Mouse (Mus musculus): ENCODE results near the gene Sh2d1b1. TPM values are rescaled to one million over a fixed set of nuclear protein-coding genes. Genes with fewer than 3 reads are reported as not detected.

Gene Sh2d1b1
- total and polyA plus RNA-seq, 2 experiments from 2014 or later: 0.12 TPM; not detected in 1

GRCm38 (mm10) chr1:170270696-170271095, 6.4 kb upstream of the Sh2d1b1 start:
- H3K36me3 ChIP-seq (replicated peaks; ENCODE audit: control insufficient read depth, insufficient read depth, low read length): no peaks in the 10 kb centered on the region
- no peak overlapping the region for H3K27ac ChIP-seq (ENCODE audit: low read depth)
- WGBS: 65% methylated on average over 4 of the region's 4 CpGs
- TF ChIP-seq CTCF (IDR thresholded peaks at IDR 0.05; ENCODE audit: low read depth) (no peak), EP300 (IDR thresholded peaks at IDR 0.05; ENCODE audit: low read depth) (no peak)
- H3K4me2 ChIP-seq (ENCODE audit: low read depth, low read length): no peak overlapping the region
- ATAC-seq (ENCODE audit: insufficient read depth, low read depth) (no peak), DNase-seq (ENCODE audit: low spot score) (no peak)
- H3K4me1 ChIP-seq (ENCODE audit: control insufficient read depth, insufficient read depth): no peaks in the 10 kb centered on the region
- H3K4me3 ChIP-seq (ENCODE audit: low read depth, low read length): no peak overlapping the region
- peaks cover 12% of the 10 kb centered on the region for H3K9me3 ChIP-seq (replicated peaks; ENCODE audit: control insufficient read depth, low read length)
- H3K9ac ChIP-seq (replicated peaks; ENCODE audit: low read depth, low read length): no peak overlapping the region
- no peaks in the 10 kb centered on the region for H3K27me3 ChIP-seq (ENCODE audit: control insufficient read depth, insufficient read depth, low read length)

- DNase-seq (ENCODE audit: low spot score) (no peak), ATAC-seq (ENCODE audit: insufficient read depth, low read depth) (no peak)
- no peaks in the 10 kb centered on the region for H3K27me3 ChIP-seq (ENCODE audit: control insufficient read depth, insufficient read depth, low read length)
- no peak overlapping the region for H3K4me2 ChIP-seq (ENCODE audit: low read depth, low read length)
- H3K9ac ChIP-seq (replicated peaks; ENCODE audit: low read depth, low read length): no peak overlapping the region
- H3K27ac ChIP-seq (ENCODE audit: low read depth): no peak overlapping the region
- peaks cover 5% of the 10 kb centered on the region; the same call in 1 of the 2 replicates for H3K9me3 ChIP-seq (replicated peaks; ENCODE audit: control insufficient read depth, low read length)
- TF ChIP-seq CTCF (IDR thresholded peaks at IDR 0.05; ENCODE audit: low read depth) (no peak), EP300 (IDR thresholded peaks at IDR 0.05; ENCODE audit: low read depth) (no peak)
- no peak overlapping the region for H3K4me3 ChIP-seq (ENCODE audit: low read depth, low read length)
- no peaks in the 10 kb centered on the region for H3K36me3 ChIP-seq (replicated peaks; ENCODE audit: control insufficient read depth, insufficient read depth, low read length)
- no peaks in the 10 kb centered on the region for H3K4me1 ChIP-seq (ENCODE audit: control insufficient read depth, insufficient read depth)
Measured at GRCm38 (mm10) chr1:170273252-170273651, 3.9 kb upstream of the Sh2d1b1 start.

- no peaks in the 10 kb centered on the region for H3K27me3 ChIP-seq (ENCODE audit: control insufficient read depth, insufficient read depth, low read length)
- H3K9me3 ChIP-seq (replicated peaks; ENCODE audit: control insufficient read depth, low read length): no peaks in the 10 kb centered on the region
- H3K4me2 ChIP-seq (ENCODE audit: low read depth, low read length): no peak overlapping the region
- H3K36me3 ChIP-seq (replicated peaks; ENCODE audit: control insufficient read depth, insufficient read depth, low read length): no peaks in the 10 kb centered on the region
- no peak for ATAC-seq (ENCODE audit: insufficient read depth, low read depth)
- H3K4me3 ChIP-seq (ENCODE audit: low read depth, low read length): no peak overlapping the region
- TF ChIP-seq CTCF (IDR thresholded peaks at IDR 0.05; ENCODE audit: low read depth) (no peak), EP300 (IDR thresholded peaks at IDR 0.05; ENCODE audit: low read depth) (no peak)
- WGBS: 63% methylated on average over 4 of the region's 4 CpGs
- H3K4me1 ChIP-seq (ENCODE audit: control insufficient read depth, insufficient read depth): no peaks in the 10 kb centered on the region
- H3K9ac ChIP-seq (replicated peaks; ENCODE audit: low read depth, low read length): no peak overlapping the region
- H3K27ac ChIP-seq (ENCODE audit: low read depth): no peak overlapping the region
- DNase-seq (ENCODE audit: low spot score): no peak
Measured at GRCm38 (mm10) chr1:170282415-170283129, 5.5 kb downstream of the Sh2d1b1 start.

GRCm38 (mm10) chr1:170292239-170292951, 15.3 kb downstream of the Sh2d1b1 start:
- Histone ChIP-seq H3K27me3 (ENCODE audit: control insufficient read depth, insufficient read depth, low read length) (no peaks in the 10 kb centered on the region), H3K4me3 (ENCODE audit: low read depth, low read length) (no peak overlapping the region), H3K9ac (replicated peaks; ENCODE audit: low read depth, low read length) (no peak overlapping the region), H3K36me3 (replicated peaks; ENCODE audit: control insufficient read depth, insufficient read depth, low read length) (no peaks in the 10 kb centered on the region), H3K9me3 (replicated peaks; ENCODE audit: control insufficient read depth, low read length) (no peaks in the 10 kb centered on the region), H3K27ac (ENCODE audit: low read depth) (no peak overlapping the region), H3K4me2 (ENCODE audit: low read depth, low read length) (no peak overlapping the region; the same call in 1 of the 2 replicates), H3K4me1 (ENCODE audit: control insufficient read depth, insufficient read depth) (no peaks in the 10 kb centered on the region)
- peak; percentile 84 for DNase-seq (ENCODE audit: low spot score)
- ATAC-seq (ENCODE audit: insufficient read depth, low read depth): peak; percentile 63
- TF ChIP-seq EP300 (IDR thresholded peaks at IDR 0.05; ENCODE audit: low read depth) (no peak), CTCF (IDR thresholded peaks at IDR 0.05; ENCODE audit: low read depth) (peak; percentile 92)
- WGBS: 30% methylated on average over 9 of the region's 9 CpGs

- DNase-seq (ENCODE audit: low spot score) (no peak), ATAC-seq (ENCODE audit: insufficient read depth, low read depth) (no peak)
- TF ChIP-seq CTCF (IDR thresholded peaks at IDR 0.05; ENCODE audit: low read depth) (no peak), EP300 (IDR thresholded peaks at IDR 0.05; ENCODE audit: low read depth) (no peak)
- H3K27me3 ChIP-seq (ENCODE audit: control insufficient read depth, insufficient read depth, low read length): no peaks in the 10 kb centered on the region
- no peak overlapping the region for H3K27ac ChIP-seq (ENCODE audit: low read depth)
- WGBS: 66% methylated on average over 5 of the region's 5 CpGs
- H3K9me3 ChIP-seq (replicated peaks; ENCODE audit: control insufficient read depth, low read length): no peaks in the 10 kb centered on the region
- no peak overlapping the region for H3K4me3 ChIP-seq (ENCODE audit: low read depth, low read length)
- no peaks in the 10 kb centered on the region for H3K4me1 ChIP-seq (ENCODE audit: control insufficient read depth, insufficient read depth)
- no peak overlapping the region for H3K4me2 ChIP-seq (ENCODE audit: low read depth, low read length)
- no peak overlapping the region for H3K9ac ChIP-seq (replicated peaks; ENCODE audit: low read depth, low read length)
- H3K36me3 ChIP-seq (replicated peaks; ENCODE audit: control insufficient read depth, insufficient read depth, low read length): no peaks in the 10 kb centered on the region
Measured at GRCm38 (mm10) chr1:170293257-170293656, 16.1 kb downstream of the Sh2d1b1 start.
